Mouse (Mus musculus): ENCODE results near the gene Mmp14.

Gene Mmp14

GRCm38 (mm10) chr14:54435194-54435918 lies 3.9 kb downstream of the Mmp14 start:
- DNase-seq (ENCODE audit: low spot score): no peak

DNA sequence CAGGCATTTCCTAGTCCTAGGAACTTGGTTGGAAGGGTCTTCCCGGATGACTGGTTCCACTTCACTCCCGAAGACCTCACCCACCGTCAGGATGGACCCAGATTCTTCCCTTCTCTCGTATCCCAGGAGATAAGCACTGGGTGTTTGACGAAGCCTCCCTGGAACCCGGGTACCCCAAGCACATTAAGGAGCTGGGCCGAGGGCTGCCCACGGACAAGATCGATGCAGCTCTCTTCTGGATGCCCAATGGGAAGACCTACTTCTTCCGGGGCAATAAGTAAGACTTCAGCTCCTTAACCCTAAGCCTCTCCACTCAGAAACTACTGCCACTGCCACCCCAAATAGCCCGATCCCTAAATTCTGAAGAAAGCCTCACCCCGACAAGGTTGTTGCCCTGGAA lies 7.7 kb downstream of the Mmp14 start:
- no peak for DNase-seq (ENCODE audit: low spot score)

DNA sequence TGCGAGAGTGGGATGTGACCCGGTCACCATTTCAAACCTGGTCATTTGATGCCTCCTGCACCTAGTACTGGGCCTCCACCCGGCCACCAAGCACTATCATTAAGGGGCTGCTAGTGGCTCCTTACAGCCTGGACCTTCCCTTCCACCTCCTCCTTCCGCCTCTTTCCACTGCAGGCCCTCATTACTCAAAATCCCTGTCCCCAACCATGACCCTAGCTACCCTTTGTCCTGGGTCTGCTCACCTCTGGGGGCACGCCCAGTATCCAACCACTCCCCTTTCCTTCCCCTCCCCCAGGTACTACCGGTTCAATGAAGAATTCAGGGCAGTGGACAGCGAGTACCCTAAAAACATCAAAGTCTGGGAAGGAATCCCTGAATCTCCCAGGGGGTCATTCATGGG lies 8.2 kb downstream of the Mmp14 start:
- no peak for DNase-seq (ENCODE audit: low spot score)

GRCm38 (mm10) chr14:54440538-54440937 lies 9.1 kb downstream of the Mmp14 start:
- DNase-seq (ENCODE audit: low spot score): no peak

DNA sequence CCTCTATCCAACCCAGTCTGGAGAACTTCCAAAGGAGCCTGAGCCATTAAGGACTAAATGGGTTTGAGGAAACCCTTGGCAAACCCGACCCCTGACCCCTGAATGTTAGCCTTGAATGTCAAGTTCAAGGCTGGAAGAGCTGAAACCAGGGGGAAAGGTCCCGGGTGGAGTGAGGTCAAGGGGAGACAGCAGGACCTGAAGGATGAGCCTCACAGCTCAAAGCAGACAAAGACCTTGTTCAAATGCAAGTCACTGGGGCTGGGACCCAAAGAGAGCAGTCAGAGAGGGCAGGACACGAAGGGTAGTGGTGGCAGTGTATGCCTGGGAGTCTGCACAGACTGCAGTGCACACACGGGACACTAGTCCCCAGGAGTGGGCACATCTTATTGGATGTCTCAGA lies 10.0 kb downstream of the Mmp14 start:
- no peak for DNase-seq (ENCODE audit: low spot score)

GRCm38 (mm10) chr14:54442548-54442947 lies 11.1 kb downstream of the Mmp14 start:
- no peak for DNase-seq (ENCODE audit: low spot score)

DNA sequence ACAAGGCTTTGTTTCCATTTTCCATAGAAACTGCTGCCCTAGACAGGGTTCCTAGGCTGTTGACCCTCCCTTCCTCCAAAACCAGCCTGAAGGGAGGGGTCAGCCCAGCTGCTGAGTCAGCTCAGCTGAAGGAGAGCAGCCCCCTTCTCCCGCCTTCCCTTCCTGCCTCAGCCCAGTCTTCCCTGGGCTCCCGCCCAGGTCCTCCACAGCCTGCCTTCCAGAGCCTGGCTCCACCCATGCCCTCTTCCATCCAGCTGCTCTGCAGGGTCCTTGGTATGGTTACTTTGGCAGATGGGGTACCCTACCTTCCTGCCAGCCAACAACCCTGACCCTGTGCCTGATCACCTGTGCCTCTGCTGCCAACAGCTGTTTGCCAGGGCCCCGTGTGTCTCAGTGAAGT lies 11.8 kb downstream of the Mmp14 start:
- no peak for DNase-seq (ENCODE audit: low spot score)

- DNase-seq (ENCODE audit: low spot score): no peak
These were observed 12.6 kb downstream of the Mmp14 start for GRCm38 (mm10) chr14:54443712-54444618.

GRCm38 (mm10) chr14:54445476-54445875 lies 14.1 kb downstream of the Mmp14 start:
- DNase-seq (ENCODE audit: low spot score): no peak

- DNase-seq (ENCODE audit: low spot score): no peak
These were observed 22.2 kb downstream of the Mmp14 start for GRCm38 (mm10) chr14:54453566-54453965.

DNA sequence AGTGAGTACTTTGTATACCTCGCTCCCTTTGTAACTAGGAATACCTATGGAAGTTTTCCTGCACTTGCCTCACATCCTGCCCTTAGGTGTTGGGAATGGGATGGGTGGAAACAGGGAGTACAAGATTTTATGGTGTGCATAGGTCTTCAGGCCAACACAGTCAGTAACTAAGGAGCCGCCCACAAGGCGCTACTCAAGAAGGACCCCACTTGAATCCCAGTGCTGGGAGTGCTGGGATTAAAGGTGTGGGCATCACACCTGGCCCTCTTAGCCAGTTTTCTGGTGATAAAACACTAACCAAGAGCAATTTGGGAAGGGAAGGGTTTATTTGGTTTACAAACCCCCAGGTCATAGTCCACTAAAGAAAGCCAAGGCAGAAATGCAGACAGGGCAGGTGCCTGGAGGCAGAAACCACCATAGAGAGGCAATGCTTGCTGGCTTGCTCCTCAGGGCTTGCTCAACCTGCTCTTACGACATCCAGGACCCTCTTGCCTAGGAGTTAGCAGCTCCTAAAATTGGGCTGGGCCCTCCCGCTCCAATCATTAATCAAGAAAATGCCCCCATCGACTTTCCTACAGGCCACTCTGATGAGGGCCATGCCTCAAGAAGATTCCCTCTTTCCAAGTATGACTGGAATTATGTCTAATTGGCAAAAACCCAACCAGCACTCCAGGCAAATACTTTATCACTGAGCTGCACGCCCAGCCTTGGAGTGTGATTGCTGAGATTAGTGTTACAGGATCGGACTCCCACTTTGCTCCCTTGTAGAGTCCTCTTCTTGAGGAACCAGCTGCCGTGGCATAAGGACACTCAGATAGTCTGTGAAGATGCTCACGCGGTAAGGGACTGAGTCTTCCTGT lies 23.5 kb downstream of the Mmp14 start:
- DNase-seq (ENCODE audit: low spot score): no peak

GRCm38 (mm10) chr14:54457907-54458569 lies 26.6 kb downstream of the Mmp14 start:
- DNase-seq (ENCODE audit: low spot score): no peak

- no peak for DNase-seq (ENCODE audit: low spot score)
These were observed 30.7 kb downstream of the Mmp14 start for GRCm38 (mm10) chr14:54462146-54462545.

DNA sequence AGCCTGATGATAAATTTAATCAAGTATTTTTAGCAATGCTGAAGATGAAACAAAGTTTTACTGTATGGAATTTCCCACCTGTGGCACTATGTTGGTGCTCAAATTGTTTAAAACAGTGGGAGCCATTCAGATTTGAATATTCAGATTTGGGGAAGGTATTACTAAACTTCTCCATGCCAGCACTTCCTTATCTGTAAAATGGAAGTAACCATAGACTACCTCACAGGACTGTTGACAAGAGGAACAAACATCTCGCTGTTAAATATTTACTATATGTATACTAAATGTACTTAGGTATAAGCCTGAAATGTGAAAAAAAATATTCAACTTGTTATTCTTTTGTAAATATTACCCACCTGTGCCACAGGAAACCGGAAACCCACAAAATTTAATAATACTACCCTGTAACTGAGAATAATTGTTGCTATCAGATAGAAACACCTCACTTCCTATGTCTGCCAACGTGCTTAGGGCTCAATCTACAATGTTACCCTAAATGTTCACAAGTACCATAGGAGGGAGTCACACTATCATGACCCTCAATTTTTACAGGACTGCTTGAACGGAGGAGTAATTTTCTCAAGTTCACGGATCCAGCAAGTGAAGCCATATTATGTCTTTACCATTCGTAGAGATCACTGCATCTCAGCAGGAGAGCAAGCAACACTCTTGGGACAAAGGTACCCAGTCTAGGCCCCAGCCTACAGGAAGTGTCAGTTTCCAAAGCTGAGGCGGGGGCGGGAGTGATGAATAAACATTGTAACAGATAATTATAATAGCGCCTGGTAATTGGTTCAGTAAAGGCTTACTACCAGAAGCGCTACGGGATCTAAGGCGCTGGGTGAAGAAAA lies 31.9 kb downstream of the Mmp14 start:
- no peak for DNase-seq (ENCODE audit: low spot score)

- peak; percentile 90 for DNase-seq (ENCODE audit: low spot score)
These were observed 32.5 kb downstream of the Mmp14 start, which contains the start of gene Lrp10 for GRCm38 (mm10) chr14:54463959-54464292. Gene Lrp10, plus strand, starts transcription at chr14:54464137.

- peak; percentile 80 for DNase-seq (ENCODE audit: low spot score)
These were observed 33.0 kb downstream of the Mmp14 start for GRCm38 (mm10) chr14:54464293-54465005.

DNA sequence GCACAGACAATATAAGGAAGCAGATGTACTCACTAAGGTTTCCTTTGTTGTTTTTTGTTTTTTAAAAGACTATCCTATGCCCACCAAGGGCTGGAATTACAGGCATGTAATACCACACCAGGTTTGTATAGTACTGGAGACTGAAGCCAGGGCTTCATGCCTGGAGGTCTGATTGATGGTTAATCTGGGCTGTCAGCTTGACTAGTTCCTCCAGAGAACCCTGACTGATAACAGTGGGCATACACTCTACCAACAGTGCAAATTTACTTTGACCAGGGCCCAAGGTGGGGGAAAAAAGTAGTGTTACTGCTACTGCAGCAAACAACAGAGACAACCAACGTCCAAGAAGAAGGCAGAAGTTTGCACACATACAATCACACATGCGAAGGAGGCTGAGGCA lies 40.1 kb downstream of the Mmp14 start:
- DNase-seq (ENCODE audit: low spot score): no peak

GRCm38 (mm10) chr14:54472671-54473070 lies 41.3 kb downstream of the Mmp14 start:
- no peak for DNase-seq (ENCODE audit: low spot score)

GRCm38 (mm10) chr14:54474744-54475143 lies 43.3 kb downstream of the Mmp14 start:
- no peak for DNase-seq (ENCODE audit: low spot score)
